Mouse (Mus musculus) liver, embryonic 14.5 days (tissue): ENCODE measurements around the gene Foxn3.

ENCODE experiments used
- CTCF ChIP-seq: IDR thresholded peaks from 2 replicates; pipeline ENCODE4 v1.5.1; 2016; ENCODE audit warnings: antibody characterized with exemption, low read depth, control low read depth
- EP300 ChIP-seq: IDR thresholded peaks from 2 replicates; pipeline ENCODE4 v1.6.1; 2016; ENCODE audit warnings: antibody characterized with exemption, low read depth

DNA sequence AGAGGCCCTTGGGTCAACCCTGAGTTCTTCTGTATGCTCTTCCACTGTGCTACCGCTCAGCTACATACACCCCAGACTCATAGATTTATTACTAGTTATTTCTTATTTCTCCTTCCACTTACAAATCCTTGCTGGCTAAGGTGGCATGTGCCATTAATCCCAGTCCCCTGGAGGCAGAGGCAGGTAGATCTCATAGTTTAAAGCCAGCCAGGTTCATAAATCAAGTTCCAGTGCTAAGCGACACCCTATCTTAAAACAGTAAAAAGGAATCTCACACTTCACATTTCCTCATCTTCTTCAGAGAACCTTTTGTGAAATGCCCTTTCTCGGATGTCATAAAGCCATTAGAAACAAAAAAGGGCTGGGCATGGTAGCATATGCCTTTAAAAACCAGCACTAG, 120.6 kb downstream of the Foxn3 start:
- no peak for TF ChIP-seq EP300
- TF ChIP-seq CTCF: no peak
